Mouse (Mus musculus) thymus, postnatal 0 days (tissue): ENCODE measurements around the gene Mvb12b. TPM values are rescaled to one million over a fixed set of nuclear protein-coding genes. Genes with fewer than 3 reads are reported as not detected.

Experiments used
- DNase-seq: peaks from one replicate; pipeline ENCODE4 v3.0.0-alpha.2; 2015; ENCODE audit warnings: low spot score
- polyA plus RNA-seq: library from polyadenylated mRNA; unstranded; fragments of >200 nt; fragmentation: Nextera tagmentation; extraction: Ambion mirVana; gene quantifications from 2 replicates; pipeline ENCODE4 v1.2.1, GENCODE M21; 2015

Mvb12b gene
- polyA plus RNA-seq, 1 experiment from 2014 or later: 56.8 TPM

DNA sequence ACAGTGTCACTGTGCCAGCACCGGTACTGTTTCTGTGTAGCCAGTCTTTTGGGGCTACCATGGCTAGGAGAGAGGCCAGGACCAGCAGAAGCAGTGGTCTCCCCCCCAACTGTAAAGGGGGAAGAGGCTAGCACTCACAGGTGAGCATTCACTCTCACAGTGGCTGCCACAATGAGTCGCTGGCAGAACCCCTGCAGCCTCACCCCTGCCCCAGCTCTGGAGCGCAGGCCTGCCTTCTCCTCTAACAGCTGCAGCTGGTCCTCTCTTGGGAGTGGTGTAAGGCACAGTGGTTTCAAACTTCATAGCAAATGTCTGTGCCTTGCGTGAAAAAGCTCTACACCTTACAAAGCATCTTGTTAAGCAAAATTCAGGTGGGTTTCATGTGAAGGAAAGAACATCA lies 70.7 kb downstream of the Mvb12b start:
- DNase-seq: peak; percentile 88

DNA sequence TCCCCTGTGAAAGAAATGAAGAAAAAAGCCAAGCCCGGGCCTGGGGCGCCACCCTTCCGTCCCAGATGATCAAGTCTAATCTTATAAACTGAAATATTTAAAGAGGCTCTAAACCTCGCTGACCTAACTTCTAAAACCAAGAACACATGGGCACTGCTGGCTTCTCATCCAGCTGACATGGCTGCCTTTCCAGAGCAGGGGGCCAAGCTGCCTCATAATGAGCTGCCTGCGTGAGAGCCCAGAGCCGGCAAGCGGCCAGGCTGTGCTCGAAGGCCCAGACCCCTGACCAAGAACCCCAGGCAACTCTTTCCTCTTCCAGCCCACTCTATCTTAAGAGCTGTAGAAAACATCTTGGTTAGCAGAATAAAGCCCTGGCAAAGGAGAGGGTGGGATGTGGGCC lies 73.2 kb downstream of the Mvb12b start:
- DNase-seq: no peak

GRCm38 (mm10) chr2:33813501-33814240 lies 74.1 kb downstream of the Mvb12b start:
- peak; percentile 32 for DNase-seq

DNA sequence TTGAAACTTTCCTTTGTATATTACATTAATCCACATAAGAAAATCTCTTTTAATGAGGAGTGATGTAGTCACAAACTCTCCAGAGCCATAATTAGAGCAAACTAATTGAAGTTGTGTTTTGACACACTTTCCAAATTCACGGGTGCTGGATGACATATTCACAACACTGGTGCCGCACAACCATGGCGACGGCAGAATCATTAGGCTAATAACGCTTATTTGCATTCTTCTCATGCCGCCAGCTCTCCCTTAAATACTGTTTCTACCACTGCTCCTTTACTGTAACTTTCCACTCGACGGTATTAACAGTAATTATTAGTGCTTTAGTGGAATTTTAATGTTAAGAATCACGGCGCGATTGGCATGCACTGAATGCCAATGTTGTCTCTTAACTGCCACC lies 74.8 kb downstream of the Mvb12b start:
- no peak for DNase-seq

DNA sequence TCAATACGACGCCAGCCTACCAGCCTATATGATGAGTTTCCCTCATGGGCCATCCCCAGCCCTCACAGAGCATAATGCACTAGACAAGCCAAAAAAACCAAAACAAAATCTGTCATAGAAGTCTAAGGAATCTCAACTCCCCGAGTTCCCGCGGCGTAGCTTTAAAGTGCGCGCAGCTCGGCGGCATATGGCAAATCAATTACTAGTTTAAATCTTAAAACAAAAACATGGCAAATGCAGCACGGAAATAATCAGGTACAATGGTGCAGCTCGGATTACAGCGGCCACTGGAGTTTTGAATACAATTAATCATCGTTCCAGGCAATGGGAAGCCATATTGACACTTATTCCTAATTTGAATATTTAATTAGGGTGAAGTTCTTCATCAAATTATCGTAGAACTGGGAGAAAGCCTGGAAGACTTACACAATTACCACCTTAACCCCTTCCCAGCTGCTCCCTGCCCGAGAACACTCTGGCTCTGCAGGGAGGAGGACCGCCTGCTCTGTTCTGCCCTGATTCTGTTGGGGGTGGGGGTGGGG lies 76.3 kb downstream of the Mvb12b start:
- no peak for DNase-seq

- no peak for DNase-seq
Measured at GRCm38 (mm10) chr2:33809081-33809480, 78.7 kb downstream of the Mvb12b start.

DNA sequence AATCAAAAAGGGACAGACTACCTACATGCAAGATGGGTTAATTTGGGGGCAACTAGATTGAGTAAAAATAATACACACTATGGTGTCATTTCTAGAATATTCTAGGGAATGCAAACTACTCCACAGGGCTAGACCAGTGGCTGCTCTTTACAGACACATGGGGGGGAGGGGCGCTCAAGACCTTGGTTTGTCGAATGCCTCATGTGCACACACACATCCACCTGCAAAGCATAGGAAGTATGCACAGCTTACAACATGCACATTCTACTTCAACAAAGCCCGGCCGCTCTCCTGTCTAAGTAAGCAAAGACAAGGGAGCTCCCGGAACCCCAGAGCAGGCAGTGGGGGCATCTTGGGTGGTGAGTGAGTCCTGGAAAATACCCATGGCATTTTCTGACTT lies 79.7 kb downstream of the Mvb12b start:
- DNase-seq: peak; percentile 70

GRCm38 (mm10) chr2:33805640-33806039 lies 82.1 kb downstream of the Mvb12b start:
- peak; percentile 73 for DNase-seq

GRCm38 (mm10) chr2:33803717-33804214 lies 84.0 kb downstream of the Mvb12b start:
- DNase-seq: peak; percentile 77

- DNase-seq: no peak
Measured at GRCm38 (mm10) chr2:33803083-33803615, 84.6 kb downstream of the Mvb12b start.

GRCm38 (mm10) chr2:33801760-33802159 lies 86.0 kb downstream of the Mvb12b start:
- no peak for DNase-seq

DNA sequence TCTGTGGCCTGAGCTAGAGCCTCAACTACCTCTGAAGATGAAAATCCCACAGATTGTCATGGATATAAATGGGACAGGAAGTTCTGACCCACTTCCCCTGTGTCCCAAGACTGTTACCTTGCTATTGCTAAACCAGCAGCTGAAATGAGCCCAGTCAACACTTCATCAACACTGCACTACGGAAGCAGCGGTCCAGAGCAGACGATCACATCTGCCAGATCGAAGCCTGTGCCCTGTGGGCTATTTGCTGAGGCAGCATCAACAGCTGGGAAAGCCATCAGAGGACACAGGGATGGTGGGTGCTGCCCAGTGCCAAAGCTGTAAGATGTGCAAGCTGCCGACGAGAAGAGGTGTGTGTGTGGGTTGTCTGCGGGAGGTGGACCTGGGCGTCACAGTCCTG lies 86.4 kb downstream of the Mvb12b start:
- DNase-seq: no peak

DNA sequence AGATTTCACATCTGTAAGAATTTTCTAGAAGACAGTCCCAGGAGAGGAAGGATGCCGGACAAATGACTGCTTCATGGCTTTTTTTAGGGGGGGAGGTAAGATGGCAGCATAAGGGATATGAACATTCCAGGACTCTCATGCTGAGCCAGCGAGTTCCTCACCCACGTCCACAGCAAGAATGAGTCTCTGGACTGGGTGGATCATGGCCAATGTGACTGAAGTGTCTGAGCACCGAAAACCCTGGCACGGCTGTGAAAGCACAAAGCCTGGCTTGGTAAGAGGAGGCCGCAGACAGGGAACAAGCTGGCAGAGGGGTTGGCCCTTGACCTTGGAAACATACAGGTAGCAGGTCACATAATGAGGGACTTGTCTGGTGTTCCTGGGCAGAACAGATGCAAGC lies 87.5 kb downstream of the Mvb12b start:
- DNase-seq: no peak

DNA sequence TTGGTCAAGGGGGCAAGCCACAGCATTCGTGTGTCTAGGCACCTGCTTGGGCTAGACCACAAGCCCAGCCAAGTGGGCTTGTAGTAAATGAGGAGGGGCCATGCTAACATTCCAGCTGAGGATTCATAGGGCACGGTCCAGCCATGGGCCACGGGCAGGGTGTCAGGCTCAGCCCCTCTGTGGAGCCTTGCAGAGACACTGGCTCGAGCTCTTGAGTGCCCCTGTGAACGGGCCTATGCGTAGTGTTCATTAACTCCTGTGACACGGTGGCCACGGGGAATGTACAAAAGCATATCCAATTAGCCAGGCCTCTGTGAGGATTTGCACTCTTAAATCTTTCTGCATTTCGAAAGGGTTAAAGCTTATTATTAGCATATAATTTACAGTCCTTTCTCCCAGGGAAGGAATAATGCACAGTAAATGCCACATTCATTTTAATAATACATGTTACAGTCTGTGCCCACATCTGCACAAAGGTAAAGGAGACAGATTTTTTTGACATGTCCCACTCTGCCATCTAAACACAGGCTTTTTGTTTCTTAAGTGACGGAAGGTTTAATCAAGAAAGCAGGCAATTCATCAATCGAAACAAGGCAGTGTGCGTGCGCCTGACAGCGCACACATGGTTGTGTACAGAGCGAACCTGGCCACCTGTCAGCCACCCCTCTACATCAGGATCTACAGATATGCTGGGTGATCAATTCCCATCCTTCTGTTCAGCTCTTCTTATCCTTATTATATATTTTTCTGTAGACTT lies 91.9 kb downstream of the Mvb12b start:
- DNase-seq: no peak

- DNase-seq: peak; percentile 32
Measured at GRCm38 (mm10) chr2:33795001-33795580, 92.7 kb downstream of the Mvb12b start.

DNA sequence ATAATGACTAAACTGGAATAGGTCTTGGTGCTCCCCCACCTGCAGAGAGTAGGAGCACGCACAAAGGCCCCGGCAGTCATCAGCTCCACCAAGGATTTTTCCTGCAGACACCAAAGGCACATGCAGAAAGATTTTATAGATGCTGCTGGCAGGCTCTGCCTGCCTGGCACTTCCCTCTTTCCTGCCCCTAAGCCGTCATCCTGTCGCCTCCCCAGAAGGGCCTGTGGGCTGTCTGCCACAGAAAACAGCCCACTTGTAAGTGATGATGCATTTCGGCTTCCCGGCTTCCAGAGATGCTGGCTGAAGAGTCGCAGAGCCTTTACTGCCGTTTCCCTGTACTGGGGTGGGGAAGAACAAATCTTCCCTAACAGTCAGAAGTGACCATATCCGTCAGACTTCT lies 93.3 kb downstream of the Mvb12b start:
- DNase-seq: no peak

- DNase-seq: no peak
Measured at GRCm38 (mm10) chr2:33790301-33790700, 97.4 kb downstream of the Mvb12b start.

GRCm38 (mm10) chr2:33789732-33790131 lies 98.0 kb downstream of the Mvb12b start:
- DNase-seq: no peak

GRCm38 (mm10) chr2:33789279-33789678 lies 98.5 kb downstream of the Mvb12b start:
- no peak for DNase-seq

GRCm38 (mm10) chr2:33788851-33789250 lies 98.9 kb downstream of the Mvb12b start:
- no peak for DNase-seq

DNA sequence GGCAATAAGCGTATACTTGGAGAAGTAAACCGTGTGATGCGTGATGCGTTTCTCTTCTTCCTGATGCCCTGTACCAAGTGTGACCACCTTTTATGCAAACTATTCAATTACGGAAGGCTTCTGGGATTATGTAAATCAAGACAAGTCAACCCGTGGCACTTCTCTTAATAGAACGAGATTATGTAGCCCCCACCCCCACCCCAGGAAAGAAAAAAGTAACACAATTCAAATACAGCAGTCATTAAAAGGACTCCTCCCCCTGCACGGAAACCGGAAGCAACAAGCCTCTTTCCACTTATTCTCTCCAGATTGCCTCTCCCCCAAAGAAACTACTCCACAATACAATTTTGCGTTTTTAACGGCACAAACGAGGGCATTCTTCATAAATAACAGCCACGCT lies 99.6 kb downstream of the Mvb12b start:
- DNase-seq: no peak

- DNase-seq: no peak
Measured at GRCm38 (mm10) chr2:33786064-33786463, 101.7 kb downstream of the Mvb12b start.
